Mouse (Mus musculus) left cerebral cortex, postnatal 10 days (tissue): ENCODE results near the gene Ccdc88c. TPM values are rescaled to one million over a fixed set of nuclear protein-coding genes. Genes with fewer than 3 reads are reported as not detected.

ENCODE experiments used
- DNase-seq, 2 experiments: peaks; one replicate each; pipeline ENCODE4 v3.0.0; 2021 to 2022; ENCODE audit warnings: low spot score in 2 of 2, mixed read lengths in 1 of 2; ENCODE audit errors: extremely low spot score in 1 of 2
- intact Hi-C: fragments of 180-260 bp; cut with DNase I; formaldehyde crosslinking; loops from one replicate; pipeline ENCODE4 v1.15.1; 2025
- microRNA-seq: library from miRNA; unstranded; fragments of <30 nt; microRNA quantifications from one replicate; pipeline ENCODE4 v1.2.0, GENCODE M21; 2022
- total RNA-seq, 2 experiments: library from RNA; stranded (reverse); gene quantifications; 2 replicates each; pipeline ENCODE4 v1.2.3; 2021

The Ccdc88c gene
- total RNA-seq, 2 experiments from 2014 or later: 26.3 TPM

DNA sequence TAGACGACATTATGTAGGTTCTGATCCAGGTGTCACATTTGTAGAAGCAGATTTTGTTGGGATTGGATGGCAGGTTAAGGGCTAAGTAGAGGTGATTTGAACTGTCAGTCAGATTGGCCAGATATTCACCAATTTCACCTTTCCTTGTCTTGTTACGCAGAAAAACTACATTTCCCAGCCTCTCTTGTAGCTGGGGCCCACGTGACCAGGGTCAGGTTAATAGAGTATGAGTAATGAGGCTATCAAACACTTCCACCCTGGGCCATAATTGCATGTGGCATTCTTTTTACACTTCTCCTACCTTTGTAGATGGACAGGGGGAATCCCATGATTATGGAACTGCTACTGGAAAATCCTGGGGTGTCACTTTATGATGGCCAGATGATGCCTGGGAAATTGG, 155.2 kb downstream of the Ccdc88c start:
- intact Hi-C loops: no loop called here
- DNase-seq: no peak

DNA sequence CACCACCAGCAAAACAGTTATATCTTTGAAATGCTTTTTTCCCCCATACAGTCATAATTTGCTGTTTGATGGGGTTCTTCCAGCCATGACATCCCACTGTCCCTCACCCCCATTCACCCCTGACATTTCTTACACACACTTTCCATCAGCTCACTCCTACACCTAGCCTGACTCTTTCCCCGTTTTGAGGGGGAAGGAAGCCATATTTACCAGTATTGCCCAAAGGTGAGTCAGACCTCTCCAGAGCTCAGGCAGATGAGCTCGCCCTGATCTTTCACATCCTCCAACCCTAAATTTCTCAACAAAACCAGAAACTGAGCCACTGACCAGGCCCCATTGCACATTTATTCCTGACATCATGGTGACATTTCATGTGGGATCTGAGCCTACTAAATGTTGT, 157.0 kb downstream of the Ccdc88c start:
- DNase-seq: no peak
- intact Hi-C loops: no loop called here

DNA sequence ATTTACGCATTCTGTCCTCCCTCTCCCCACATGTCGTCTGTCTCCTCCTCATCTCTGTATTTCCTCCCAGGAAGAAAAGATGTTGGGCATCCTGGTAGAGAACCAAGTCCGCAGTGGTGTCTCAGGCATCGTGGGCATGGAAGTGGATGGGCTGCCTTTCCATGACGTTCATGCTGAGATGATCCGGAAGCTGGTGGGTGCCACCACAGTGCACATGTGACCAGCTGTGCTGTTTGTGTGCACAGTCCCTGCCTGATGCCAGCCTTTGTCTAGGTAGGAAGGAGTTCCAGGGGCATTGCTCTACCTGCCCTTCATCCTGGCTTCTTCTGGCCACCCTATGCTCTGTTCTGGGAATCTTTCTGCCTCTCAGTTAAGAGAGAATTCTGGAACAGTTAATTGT, 157.6 kb downstream of the Ccdc88c start:
- intact Hi-C loops: no loop called here
- DNase-seq: no peak

DNA sequence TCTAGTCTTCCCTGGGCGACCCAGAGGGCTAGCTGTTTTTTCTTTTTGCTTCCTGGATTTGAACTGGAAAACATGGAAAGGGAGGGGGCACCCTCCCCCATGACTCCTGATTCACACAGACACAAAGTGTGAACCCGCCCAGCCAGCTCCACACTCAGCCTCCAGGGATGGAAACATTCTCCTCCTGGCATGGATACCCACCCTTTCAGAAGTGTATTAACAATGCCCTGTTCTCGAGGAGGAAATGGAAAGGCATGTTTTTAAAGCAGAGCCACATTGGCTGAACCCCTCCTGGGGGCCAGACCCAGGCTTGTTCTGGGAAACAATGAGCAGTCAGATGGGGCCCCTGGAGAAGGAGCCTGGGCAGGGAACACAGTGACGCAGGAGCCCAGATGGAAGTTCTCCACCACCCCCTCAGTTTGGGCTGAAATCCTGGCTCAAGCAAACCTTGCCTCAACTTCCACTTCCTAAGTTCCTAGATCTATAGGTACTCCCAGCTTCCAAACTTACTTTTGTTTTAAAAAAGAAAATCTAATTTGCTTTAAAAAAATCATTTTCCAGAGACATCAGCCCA, 160.7 kb downstream of the Ccdc88c start:
- intact Hi-C loops: no loop called here
- DNase-seq: no peak

DNA sequence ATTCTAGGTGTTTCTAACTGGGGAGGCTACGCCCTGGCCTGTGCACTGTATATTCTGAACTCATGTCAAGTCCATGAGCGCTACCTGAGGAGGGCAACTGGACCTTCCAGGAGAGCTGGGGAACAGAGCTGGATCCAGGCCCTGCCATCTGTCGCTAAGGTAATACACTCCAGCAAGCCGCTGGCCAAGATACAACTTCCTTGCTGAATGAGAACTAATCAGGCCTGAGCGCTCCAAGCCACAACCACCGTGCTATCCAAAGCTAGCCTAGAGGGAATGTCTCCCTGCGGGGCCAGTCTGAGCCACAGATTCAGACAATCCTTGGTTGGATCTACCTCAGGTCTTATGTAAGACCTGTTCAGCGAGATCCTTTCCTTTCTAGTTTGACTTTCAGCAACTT, 161.8 kb downstream of the Ccdc88c start:
- DNase-seq: no peak
- intact Hi-C loops: no loop called here

DNA sequence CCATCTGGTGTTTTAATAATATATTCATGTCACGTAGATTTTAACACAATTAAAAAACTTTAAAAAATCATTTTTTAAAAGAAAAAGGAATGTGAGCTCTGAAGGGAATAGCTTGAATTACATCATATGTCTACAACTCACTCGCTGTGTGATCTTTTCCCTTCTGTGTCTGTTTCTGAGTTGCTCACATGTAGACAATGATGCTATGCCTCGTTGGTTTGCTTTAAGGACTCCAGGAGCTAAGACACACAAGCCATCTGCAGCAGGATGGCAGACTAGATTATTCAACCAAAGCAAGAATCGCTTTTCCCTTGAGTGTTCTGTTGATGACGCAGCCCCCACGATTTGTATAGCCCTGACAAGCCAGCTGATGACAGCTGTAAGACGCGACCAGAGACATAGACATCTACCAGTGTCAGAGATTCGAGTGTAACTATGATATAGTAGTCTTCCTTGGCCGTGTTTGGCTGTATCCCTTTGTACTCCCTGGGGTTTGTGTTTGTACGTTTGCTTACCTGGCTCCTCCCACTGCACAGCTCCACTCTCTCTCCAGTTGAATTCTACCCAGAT, 163.3 kb downstream of the Ccdc88c start:
- intact Hi-C loops: no loop called here
- no peak for DNase-seq

DNA sequence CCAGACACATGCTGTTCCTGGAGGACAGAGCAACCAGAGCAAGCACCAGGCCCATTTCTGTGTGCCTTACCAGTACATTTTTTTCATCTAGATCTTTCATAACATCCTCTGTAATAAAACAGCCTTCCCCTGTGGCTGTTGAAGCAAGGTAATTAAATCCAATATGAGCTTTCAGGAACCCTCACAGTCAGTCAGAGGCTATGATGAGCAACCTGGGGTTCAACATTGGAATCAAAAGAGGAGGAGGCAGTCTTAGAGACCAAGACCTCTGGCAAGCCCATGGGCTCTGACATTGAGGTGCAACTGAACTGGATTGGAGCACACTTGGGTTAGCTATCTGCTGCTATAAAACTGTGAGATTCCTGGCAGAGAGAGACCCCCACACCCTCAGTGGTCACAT, 163.8 kb downstream of the Ccdc88c start:
- DNase-seq: no peak
- intact Hi-C loops: no loop called here

DNA sequence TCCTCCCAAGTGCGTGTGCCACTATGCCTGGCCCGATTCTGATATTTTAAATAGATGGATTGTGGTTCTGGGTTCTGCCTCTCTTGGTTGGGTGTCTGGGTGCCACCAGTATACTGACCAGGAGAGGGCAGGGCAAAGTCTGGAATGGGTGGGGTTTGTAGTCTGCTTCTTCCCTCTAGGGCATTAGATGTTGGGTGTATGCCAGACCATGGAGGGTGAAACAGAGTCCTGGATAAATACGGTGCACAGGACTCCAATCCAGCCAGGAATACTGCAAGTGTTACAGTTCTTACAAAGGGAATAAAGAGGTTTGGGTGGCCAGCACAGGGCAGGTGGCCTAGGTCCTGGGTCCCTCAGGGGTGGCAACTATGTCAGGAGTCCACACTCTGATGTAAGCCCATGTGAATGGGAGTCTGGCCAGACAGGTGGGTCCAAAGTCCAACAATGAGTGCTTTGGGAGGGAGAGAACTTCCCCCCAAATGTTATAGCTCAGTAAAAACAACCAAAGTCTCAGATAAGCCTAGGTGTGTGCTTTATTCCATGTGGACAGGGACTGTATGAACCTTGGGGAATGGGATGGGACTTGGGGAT, 165.9 kb downstream of the Ccdc88c start:
- no peak for DNase-seq
- intact Hi-C loops: no loop called here

DNA sequence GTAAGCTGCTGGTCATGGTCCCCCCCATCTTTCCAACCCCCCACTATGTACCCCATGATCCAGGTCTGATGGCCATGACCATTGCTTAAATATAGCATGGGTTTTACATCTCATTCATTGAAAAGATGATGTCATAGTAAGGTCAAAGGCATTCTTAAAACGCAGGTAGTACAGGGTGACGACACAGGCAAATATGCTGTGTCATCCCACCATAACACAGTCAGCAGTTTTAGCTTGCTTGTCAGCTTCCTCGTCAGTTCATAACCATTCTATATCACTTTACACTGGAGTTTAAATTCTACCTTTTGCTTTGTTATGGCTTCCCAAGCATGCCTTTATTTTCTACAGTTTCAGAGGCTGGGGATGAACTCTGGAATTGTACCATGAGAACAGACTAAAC, 166.6 kb downstream of the Ccdc88c start:
- intact Hi-C loops: no loop called here
- DNase-seq: no peak

Small RNAs within 50 kb of the gene (microRNA-seq; reads per million reads assigned to microRNA genes)
- gene Mir1190: not detected

Other genes starting within 250 kb of the Ccdc88c start
- gene Dglucy, start 250.0 kb downstream of the Ccdc88c start, total RNA-seq: 1 to 10 TPM; 5.5 to 7.3 TPM
- gene Gpr68, start 120.9 kb downstream of the Ccdc88c start, total RNA-seq: 1 to 10 TPM; 6.7 to 7.4 TPM
- gene Ppp4r3a, start 54.6 kb upstream of the Ccdc88c start, total RNA-seq: 10 to 100 TPM; 38.0 to 39.5 TPM